34 mouse cellular contexts compared by ENCODE assay signal in genomic region chr11:47224148-47224547, GRCm38 (mm10).
"Had no signal": no experiment of that assay in that cellular context is flagged by ENCODE, and none has a peak within 500 bp of the region (broad histone marks: within the 10 kb centered on the region; RNA-seq: fewer than 3 reads in every experiment).

No protein-coding gene starts in this region.

- H3K27ac ChIP-seq: heart, embryonic 13.5 days; heart, embryonic 15.5 days; hindbrain, embryonic 10.5 days; hindbrain, embryonic 12.5 days; hindbrain, embryonic 13.5 days; hindbrain, embryonic 14.5 days; hindbrain, embryonic 15.5 days; hindbrain, postnatal 0 days; intestine, embryonic 15.5 days; kidney, embryonic 15.5 days; kidney, postnatal 0 days; layer of hippocampus, adult 2 months had no signal

- H3K36me3 ChIP-seq: heart, embryonic 12.5 days; heart, embryonic 13.5 days; heart, embryonic 15.5 days; hindbrain, embryonic 10.5 days; hindbrain, embryonic 12.5 days; hindbrain, embryonic 13.5 days; hindbrain, embryonic 15.5 days; intestine, embryonic 15.5 days; kidney, embryonic 15.5 days had no signal

- ATAC-seq: hindbrain, embryonic 16.5 days; hindbrain, postnatal 0 days; inflammation-experienced regulatory T-cells, adult 6 months; intestine, embryonic 15.5 days; intestine, embryonic 16.5 days; intestine, postnatal 0 days had no signal

- DNase-seq: heart, postnatal 10 days; heart, postnatal 14 days; heart, postnatal 36 days; heart, postnatal 4 days; kidney, adult 11 months; kidney, adult 18-20 months; kidney, adult 2 months; kidney, adult 8-10 months; kidney, adult 9 months; kidney, postnatal 10 days; kidney, postnatal 14 days; kidney, postnatal 25 days; kidney, postnatal 36 days; kidney, postnatal 4 days; layer of hippocampus, adult 9-11 months; layer of hippocampus, postnatal 36 days had no signal

- H3K27me3 ChIP-seq: heart, embryonic 12.5 days; heart, embryonic 13.5 days; heart, embryonic 15.5 days; hindbrain, embryonic 12.5 days; hindbrain, embryonic 13.5 days; hindbrain, embryonic 15.5 days; intestine, embryonic 15.5 days; kidney, embryonic 15.5 days had no signal

- H3K4me3 ChIP-seq: heart, embryonic 12.5 days; heart, embryonic 13.5 days; heart, embryonic 15.5 days; hindbrain, embryonic 10.5 days; hindbrain, embryonic 12.5 days; hindbrain, embryonic 13.5 days; hindbrain, embryonic 15.5 days; intestine, embryonic 15.5 days; kidney, embryonic 15.5 days; layer of hippocampus, adult 2 months had no signal

- H3K9ac ChIP-seq: heart, embryonic 12.5 days; heart, embryonic 13.5 days; heart, embryonic 15.5 days; hindbrain, embryonic 12.5 days; hindbrain, embryonic 13.5 days; hindbrain, embryonic 14.5 days; hindbrain, embryonic 15.5 days; intestine, embryonic 15.5 days; kidney, embryonic 15.5 days had no signal

- H3K4me2 ChIP-seq: heart, embryonic 11.5 days; heart, embryonic 12.5 days; heart, embryonic 13.5 days; heart, embryonic 15.5 days; hindbrain, embryonic 12.5 days; hindbrain, embryonic 13.5 days; hindbrain, embryonic 14.5 days; hindbrain, embryonic 15.5 days; intestine, embryonic 15.5 days; kidney, embryonic 15.5 days had no signal

- H3K4me1 ChIP-seq: heart, embryonic 12.5 days; heart, embryonic 13.5 days; heart, embryonic 15.5 days; hindbrain, embryonic 10.5 days; hindbrain, embryonic 12.5 days; hindbrain, embryonic 13.5 days; intestine, embryonic 15.5 days; kidney, embryonic 15.5 days had no signal

- H3K9me3 ChIP-seq: heart, embryonic 12.5 days; heart, embryonic 13.5 days; heart, embryonic 15.5 days; hindbrain, embryonic 10.5 days; hindbrain, embryonic 12.5 days; hindbrain, embryonic 13.5 days; hindbrain, embryonic 15.5 days; intestine, embryonic 15.5 days; kidney, embryonic 15.5 days had no signal
